Mouse (Mus musculus): ENCODE measurements around the gene Matn1. TPM values are rescaled to one million over a fixed set of nuclear protein-coding genes. Genes with fewer than 3 reads are reported as not detected.

Matn1 gene
- polyA plus RNA-seq, 1 experiment = 4.1 TPM

- Histone ChIP-seq H3K36me3 (replicated peaks; ENCODE audit: low read length) (peaks cover 11% of the 10 kb centered on the region), H3K9me3 (no peaks in the 10 kb centered on the region), H3K4me1 (peaks cover 100% of the 10 kb centered on the region), H3K4me3 (replicated peaks) (peak overlapping the region; percentile 88), H3K27me3 (replicated peaks) (no peaks in the 10 kb centered on the region)
- no peak for TF ChIP-seq GATA1 (IDR thresholded peaks at IDR 0.05; ENCODE audit: borderline replicate concordance, low read length)
- no peak for TF ChIP-seq FLI1 (IDR thresholded peaks at IDR 0.05; ENCODE audit: low read length)
Observed at GRCm38 (mm10) chr4:130907200-130908069, 36.8 kb upstream of the Matn1 start.

DNA sequence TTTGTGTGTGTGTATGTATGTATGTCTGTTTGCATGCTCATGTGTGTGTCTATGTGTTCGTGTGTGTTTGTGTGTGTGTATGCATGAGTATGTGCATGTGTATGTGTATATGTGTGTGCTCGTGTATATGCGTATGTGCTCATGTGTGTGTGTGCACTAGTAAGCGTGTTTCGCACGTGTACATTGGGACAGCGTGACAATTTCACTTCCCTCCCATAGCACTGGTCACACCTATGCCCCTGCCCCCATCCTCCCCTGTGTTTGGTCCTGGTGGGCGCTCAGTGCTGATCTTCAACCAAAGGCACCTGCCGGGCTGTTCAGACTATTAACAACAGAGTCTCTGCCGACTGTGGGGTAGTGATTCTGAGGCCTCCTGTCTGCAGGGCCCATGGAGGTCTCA lies 36.1 kb upstream of the Matn1 start:
- Histone ChIP-seq H3K4me1 (peaks cover 100% of the 10 kb centered on the region), H3K36me3 (replicated peaks; ENCODE audit: low read length) (peaks cover 11% of the 10 kb centered on the region)

DNA sequence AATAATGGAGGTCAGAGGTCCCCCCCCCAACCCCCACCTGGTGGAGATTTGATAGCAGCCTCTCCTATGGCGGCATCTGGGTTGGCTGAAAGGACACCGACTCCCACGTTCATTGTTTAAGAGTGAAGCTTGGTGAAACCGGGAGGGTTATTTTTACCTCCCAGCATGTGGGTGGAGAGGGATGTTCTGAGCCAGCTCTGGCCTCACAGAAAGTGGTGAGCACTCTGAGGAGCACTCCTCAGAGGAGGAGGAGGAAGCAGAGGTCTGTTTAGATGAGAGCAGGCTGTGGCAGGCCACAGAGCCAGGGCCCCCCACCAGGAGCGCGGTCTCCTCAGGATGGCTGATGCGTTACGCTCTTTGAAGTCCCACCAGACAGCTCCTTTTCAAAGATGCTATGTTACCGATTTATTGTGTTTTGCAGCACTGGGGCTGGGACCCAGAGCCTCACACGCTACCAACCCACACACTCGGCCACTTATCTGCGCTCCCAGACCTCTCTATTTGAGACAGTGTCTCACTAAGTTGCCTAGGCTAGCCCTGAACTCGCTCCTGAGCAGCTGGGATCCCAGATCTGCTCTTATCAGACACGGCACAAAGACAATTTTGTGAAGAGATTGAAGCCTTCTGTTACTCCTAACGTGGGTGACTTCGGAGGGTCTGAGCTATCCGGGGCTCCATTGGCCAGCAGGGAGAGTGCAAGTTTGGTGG lies 34.9 kb upstream of the Matn1 start:
- no peak for TF ChIP-seq FLI1 (IDR thresholded peaks at IDR 0.05; ENCODE audit: low read length)
- Histone ChIP-seq H3K9me3 (no peaks in the 10 kb centered on the region), H3K4me1 (peaks cover 88% of the 10 kb centered on the region), H3K4me3 (replicated peaks) (peak overlapping the region; percentile 83), H3K36me3 (replicated peaks; ENCODE audit: low read length) (peaks cover 11% of the 10 kb centered on the region), H3K27me3 (replicated peaks) (no peaks in the 10 kb centered on the region)

More for the DNA sequence above, 36.1 kb upstream of the Matn1 start:
- Histone ChIP-seq H3K27me3 (replicated peaks) (no peaks in the 10 kb centered on the region), H3K9me3 (no peaks in the 10 kb centered on the region), H3K4me3 (replicated peaks) (peak overlapping the region; percentile 69)
- TF ChIP-seq GATA1 (IDR thresholded peaks at IDR 0.05; ENCODE audit: borderline replicate concordance, low read length) (no peak), FLI1 (IDR thresholded peaks at IDR 0.05; ENCODE audit: low read length) (no peak)

- no peaks in the 10 kb centered on the region for H3K27me3 ChIP-seq (replicated peaks)
Observed at GRCm38 (mm10) chr4:130910666-130911065, 33.5 kb upstream of the Matn1 start.

GRCm38 (mm10) chr4:130912626-130913025 lies 31.6 kb upstream of the Matn1 start:
- Histone ChIP-seq H3K4me1 (peaks cover 82% of the 10 kb centered on the region), H3K27me3 (replicated peaks) (no peaks in the 10 kb centered on the region), H3K9me3 (no peaks in the 10 kb centered on the region), H3K4me3 (replicated peaks) (peak overlapping the region; percentile 97), H3K36me3 (replicated peaks; ENCODE audit: low read length) (peaks cover 39% of the 10 kb centered on the region)
- TF ChIP-seq FLI1 (IDR thresholded peaks at IDR 0.05; ENCODE audit: low read length) (no peak), GATA1 (IDR thresholded peaks at IDR 0.05; ENCODE audit: borderline replicate concordance, low read length) (no peak)

More at GRCm38 (mm10) chr4:130910666-130911065, 33.5 kb upstream of the Matn1 start:
- Histone ChIP-seq H3K4me3 (replicated peaks) (peak overlapping the region; percentile 83), H3K4me1 (peaks cover 82% of the 10 kb centered on the region), H3K36me3 (replicated peaks; ENCODE audit: low read length) (peaks cover 23% of the 10 kb centered on the region), H3K9me3 (no peaks in the 10 kb centered on the region)
- no peak for TF ChIP-seq GATA1 (IDR thresholded peaks at IDR 0.05; ENCODE audit: borderline replicate concordance, low read length)
- no peak for TF ChIP-seq FLI1 (IDR thresholded peaks at IDR 0.05; ENCODE audit: low read length)

DNA sequence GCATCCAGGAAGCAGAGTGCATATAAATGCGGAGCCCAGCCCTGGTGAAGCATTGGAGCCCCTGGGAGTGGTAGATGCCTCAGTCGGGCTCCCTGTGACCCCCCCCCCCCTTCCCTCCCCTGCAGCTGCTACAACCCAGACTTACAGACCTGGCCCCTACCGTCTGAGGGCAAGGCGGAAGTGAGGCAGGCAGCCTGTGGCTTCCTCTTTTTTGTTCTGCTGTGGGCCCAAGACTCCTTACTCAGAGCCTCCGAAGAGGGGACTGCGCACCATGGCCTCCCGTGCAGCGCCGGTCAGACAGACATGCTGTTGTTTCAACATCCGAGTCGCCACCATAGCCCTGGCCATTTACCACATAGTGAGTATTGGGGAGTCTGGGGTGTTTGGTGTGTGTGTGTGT lies 31.1 kb upstream of the Matn1 start, which contains the start of gene Laptm5:
Laptm5 (plus strand) TSS at position 49 of the 400 bp plus-strand sequence.
- H3K4me1 ChIP-seq = peaks cover 82% of the 10 kb centered on the region
- TF ChIP-seq GATA1 (IDR thresholded peaks at IDR 0.05; ENCODE audit: borderline replicate concordance, low read length) (no peak), FLI1 (IDR thresholded peaks at IDR 0.05; ENCODE audit: low read length) (no peak)
- no peaks in the 10 kb centered on the region for H3K9me3 ChIP-seq
- H3K27me3 ChIP-seq (replicated peaks) = no peaks in the 10 kb centered on the region
- H3K36me3 ChIP-seq (replicated peaks; ENCODE audit: low read length) = peaks cover 43% of the 10 kb centered on the region
- H3K4me3 ChIP-seq (replicated peaks) = peak within 1 kb of the TSS; percentile 97

DNA sequence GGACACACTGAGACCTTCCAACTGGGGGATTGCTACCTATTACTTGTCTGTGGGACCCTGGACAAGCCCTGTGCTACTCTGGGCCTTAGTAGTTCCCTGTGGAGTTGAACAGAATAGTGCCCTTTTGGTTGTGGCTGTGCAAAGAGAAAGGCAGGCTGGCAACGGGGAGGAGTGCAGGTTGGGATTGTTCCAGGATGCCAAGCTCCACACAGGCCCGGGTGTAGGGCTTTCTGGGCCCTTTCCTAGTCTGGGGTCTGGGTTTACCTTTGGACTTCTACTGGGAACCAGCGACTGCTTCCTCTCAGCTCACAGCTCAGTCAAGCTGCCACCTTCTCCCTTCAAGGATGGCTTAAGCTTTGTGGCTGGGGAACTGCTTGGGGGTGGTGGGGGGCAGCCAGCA lies 30.7 kb upstream of the Matn1 start:
- Histone ChIP-seq H3K4me1 (peaks cover 82% of the 10 kb centered on the region), H3K36me3 (replicated peaks; ENCODE audit: low read length) (peaks cover 47% of the 10 kb centered on the region), H3K27me3 (replicated peaks) (no peaks in the 10 kb centered on the region), H3K9me3 (no peaks in the 10 kb centered on the region), H3K4me3 (replicated peaks) (peak overlapping the region; percentile 97)
- TF ChIP-seq GATA1 (IDR thresholded peaks at IDR 0.05; ENCODE audit: borderline replicate concordance, low read length) (no peak), FLI1 (IDR thresholded peaks at IDR 0.05; ENCODE audit: low read length) (no peak)

DNA sequence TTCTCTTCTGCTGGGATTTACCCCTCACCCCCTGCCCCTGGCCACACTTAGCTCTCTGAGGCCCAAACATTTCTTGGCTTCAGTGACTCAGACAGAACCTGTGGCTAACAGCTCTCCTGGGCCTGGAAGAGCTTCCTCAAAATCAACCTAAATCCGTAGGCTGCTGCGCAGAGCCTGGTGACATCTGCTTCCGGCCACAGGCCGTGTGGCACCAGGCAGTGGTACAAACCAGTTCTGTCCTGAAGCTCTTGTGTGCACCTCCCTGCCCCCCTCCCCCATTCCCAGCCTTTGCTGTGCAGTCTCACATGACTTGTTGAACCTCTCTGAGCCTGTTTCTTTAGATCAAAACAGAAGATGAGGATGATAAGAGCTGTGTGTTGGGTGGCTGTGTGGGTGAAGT lies 30.2 kb upstream of the Matn1 start:
- H3K4me1 ChIP-seq = peaks cover 82% of the 10 kb centered on the region
- TF ChIP-seq FLI1 (IDR thresholded peaks at IDR 0.05; ENCODE audit: low read length) (peak; percentile 52; the same call in 1 of the 2 replicates), GATA1 (IDR thresholded peaks at IDR 0.05; ENCODE audit: borderline replicate concordance, low read length) (no peak)
- no peaks in the 10 kb centered on the region for H3K27me3 ChIP-seq (replicated peaks)
- H3K9me3 ChIP-seq = no peaks in the 10 kb centered on the region
- peaks cover 50% of the 10 kb centered on the region for H3K36me3 ChIP-seq (replicated peaks; ENCODE audit: low read length)
- H3K4me3 ChIP-seq (replicated peaks) = peak overlapping the region; percentile 97

- H3K9me3 ChIP-seq = no peaks in the 10 kb centered on the region
- H3K4me3 ChIP-seq (replicated peaks) = peak overlapping the region; percentile 97
- H3K27me3 ChIP-seq (replicated peaks) = no peaks in the 10 kb centered on the region
- TF ChIP-seq FLI1 (IDR thresholded peaks at IDR 0.05; ENCODE audit: low read length) = no peak
- H3K4me1 ChIP-seq = peaks cover 82% of the 10 kb centered on the region
- peaks cover 54% of the 10 kb centered on the region for H3K36me3 ChIP-seq (replicated peaks; ENCODE audit: low read length)
Observed at GRCm38 (mm10) chr4:130914527-130914926, 29.7 kb upstream of the Matn1 start.
